Mouse (Mus musculus): ENCODE measurements at regions not wholly inside any gene's neighbourhood (a gene's known extent, or its start where the extent isn't known, plus 50 kb on each side); places are given as distances from the start of the nearest gene placed in this dataset.
"Not testable (repeated sequence)": the region's sequence is repeated elsewhere in the genome, so short reads cannot be mapped to it uniquely, and the experiment has no call there.

GRCm38 (mm10) chr9:104408571-104409294, 71.2 kb upstream of the Acpp start:
- peak; percentile 29 for DNase-seq
- ATAC-seq (ENCODE audit: insufficient read depth), result peak; percentile 53
- Histone ChIP-seq H3K36me3 (ENCODE audit: insufficient read depth) (no peaks in the 10 kb centered on the region), H3K4me2 (peak overlapping the region; percentile 57), H3K27ac (ENCODE audit: low read depth) (no peak overlapping the region), H3K9me3 (ENCODE audit: low read depth, low read length) (no peaks in the 10 kb centered on the region), H3K4me3 (ENCODE audit: low read depth, low read length) (peak overlapping the region; percentile 18), H3K9ac (no peak overlapping the region), H3K4me1 (ENCODE audit: insufficient read depth) (no peaks in the 10 kb centered on the region), H3K27me3 (ENCODE audit: insufficient read depth, low read length) (no peaks in the 10 kb centered on the region)
- 16% methylated on average over 21 of the region's 21 CpGs for WGBS
- TF ChIP-seq CTCF (IDR thresholded peaks at IDR 0.05; ENCODE audit: low read depth), result no peak

GRCm38 (mm10) chr9:104407559-104408376, 70.2 kb upstream of the Acpp start:
- no peaks in the 10 kb centered on the region for H3K4me1 ChIP-seq (ENCODE audit: insufficient read depth)
- H3K27me3 ChIP-seq (ENCODE audit: insufficient read depth, low read length), result no peaks in the 10 kb centered on the region
- ATAC-seq (ENCODE audit: insufficient read depth), result peak; percentile 64
- DNase-seq, result peak; percentile 46
- H3K36me3 ChIP-seq (ENCODE audit: insufficient read depth), result no peaks in the 10 kb centered on the region
- H3K9me3 ChIP-seq (ENCODE audit: low read depth, low read length), result no peaks in the 10 kb centered on the region
- H3K9ac ChIP-seq, result no peak overlapping the region
- WGBS, result 18% methylated on average over 17 of the region's 18 CpGs
- H3K27ac ChIP-seq (ENCODE audit: low read depth), result no peak overlapping the region
- H3K4me3 ChIP-seq (ENCODE audit: low read depth, low read length), result peak overlapping the region; percentile 15; the same call in 1 of the 2 replicates
- no peak for TF ChIP-seq CTCF (IDR thresholded peaks at IDR 0.05; ENCODE audit: low read depth)
- H3K4me2 ChIP-seq, result peak overlapping the region; percentile 57

- 55% methylated on average over 2 of the region's 2 CpGs for WGBS
Observed at GRCm38 (mm10) chr9:104407011-104407410, 69.5 kb upstream of the Acpp start.

GRCm38 (mm10) chr9:104406491-104406890, 68.9 kb upstream of the Acpp start:
- Histone ChIP-seq H3K4me1 (ENCODE audit: insufficient read depth) (no peaks in the 10 kb centered on the region), H3K4me2 (no peak overlapping the region), H3K36me3 (ENCODE audit: insufficient read depth) (no peaks in the 10 kb centered on the region), H3K27ac (ENCODE audit: low read depth) (no peak overlapping the region), H3K9me3 (ENCODE audit: low read depth, low read length) (no peaks in the 10 kb centered on the region), H3K4me3 (ENCODE audit: low read depth, low read length) (no peak overlapping the region), H3K27me3 (ENCODE audit: insufficient read depth, low read length) (no peaks in the 10 kb centered on the region), H3K9ac (no peak overlapping the region)
- WGBS, result 42% methylated on average over 7 of the region's 7 CpGs
- DNase-seq (no peak), ATAC-seq (ENCODE audit: insufficient read depth) (no peak)
- TF ChIP-seq CTCF (IDR thresholded peaks at IDR 0.05; ENCODE audit: low read depth), result no peak

More at GRCm38 (mm10) chr9:104407011-104407410, 69.5 kb upstream of the Acpp start:
- no peaks in the 10 kb centered on the region for H3K36me3 ChIP-seq (ENCODE audit: insufficient read depth)
- no peaks in the 10 kb centered on the region for H3K4me1 ChIP-seq (ENCODE audit: insufficient read depth)
- H3K4me3 ChIP-seq (ENCODE audit: low read depth, low read length), result no peak overlapping the region
- no peak for DNase-seq
- H3K9ac ChIP-seq, result no peak overlapping the region
- no peak for TF ChIP-seq CTCF (IDR thresholded peaks at IDR 0.05; ENCODE audit: low read depth)
- ATAC-seq (ENCODE audit: insufficient read depth), result no peak
- no peaks in the 10 kb centered on the region for H3K27me3 ChIP-seq (ENCODE audit: insufficient read depth, low read length)
- no peak overlapping the region for H3K27ac ChIP-seq (ENCODE audit: low read depth)
- no peak overlapping the region for H3K4me2 ChIP-seq
- no peaks in the 10 kb centered on the region for H3K9me3 ChIP-seq (ENCODE audit: low read depth, low read length)

GRCm38 (mm10) chr9:104403863-104404262, 66.3 kb upstream of the Acpp start:
- WGBS, result 32% methylated on average over 1 of the region's 1 CpGs
- ATAC-seq (ENCODE audit: insufficient read depth) (no peak), DNase-seq (no peak)
- Histone ChIP-seq H3K27ac (ENCODE audit: low read depth) (no peak overlapping the region), H3K4me2 (no peak overlapping the region), H3K4me3 (ENCODE audit: low read depth, low read length) (no peak overlapping the region), H3K9me3 (ENCODE audit: low read depth, low read length) (no peaks in the 10 kb centered on the region), H3K27me3 (ENCODE audit: insufficient read depth, low read length) (no peaks in the 10 kb centered on the region), H3K9ac (no peak overlapping the region), H3K36me3 (ENCODE audit: insufficient read depth) (no peaks in the 10 kb centered on the region), H3K4me1 (ENCODE audit: insufficient read depth) (no peaks in the 10 kb centered on the region)
- no peak for TF ChIP-seq CTCF (IDR thresholded peaks at IDR 0.05; ENCODE audit: low read depth)

GRCm38 (mm10) chr9:104401673-104402072, 64.1 kb upstream of the Acpp start:
- TF ChIP-seq CTCF (IDR thresholded peaks at IDR 0.05; ENCODE audit: low read depth), result no peak
- DNase-seq (no peak), ATAC-seq (ENCODE audit: insufficient read depth) (no peak)
- Histone ChIP-seq H3K9me3 (ENCODE audit: low read depth, low read length) (no peaks in the 10 kb centered on the region), H3K4me3 (ENCODE audit: low read depth, low read length) (no peak overlapping the region), H3K36me3 (ENCODE audit: insufficient read depth) (no peaks in the 10 kb centered on the region), H3K4me2 (no peak overlapping the region), H3K4me1 (ENCODE audit: insufficient read depth) (no peaks in the 10 kb centered on the region), H3K27ac (ENCODE audit: low read depth) (no peak overlapping the region), H3K27me3 (ENCODE audit: insufficient read depth, low read length) (no peaks in the 10 kb centered on the region), H3K9ac (no peak overlapping the region)
- WGBS, result 73% methylated on average over 4 of the region's 4 CpGs

- Histone ChIP-seq H3K27ac (ENCODE audit: low read depth) (no peak overlapping the region), H3K9me3 (ENCODE audit: low read depth, low read length) (no peaks in the 10 kb centered on the region), H3K4me2 (no peak overlapping the region), H3K36me3 (ENCODE audit: insufficient read depth) (no peaks in the 10 kb centered on the region), H3K27me3 (ENCODE audit: insufficient read depth, low read length) (no peaks in the 10 kb centered on the region), H3K9ac (no peak overlapping the region), H3K4me3 (ENCODE audit: low read depth, low read length) (no peak overlapping the region), H3K4me1 (ENCODE audit: insufficient read depth) (no peaks in the 10 kb centered on the region)
- DNase-seq (no peak), ATAC-seq (ENCODE audit: insufficient read depth) (no peak)
- 90% methylated on average over 1 of the region's 1 CpGs for WGBS
- TF ChIP-seq CTCF (IDR thresholded peaks at IDR 0.05; ENCODE audit: low read depth), result no peak
Observed at GRCm38 (mm10) chr9:104399927-104400326, 62.4 kb upstream of the Acpp start.

GRCm38 (mm10) chr9:104398484-104398883, 60.9 kb upstream of the Acpp start:
- H3K9ac ChIP-seq; ATAC-seq (ENCODE audit: insufficient read depth): not testable (repeated sequence)

More at GRCm38 (mm10) chr9:104398484-104398883, 60.9 kb upstream of the Acpp start:
- not testable (repeated sequence) for H3K36me3 ChIP-seq (ENCODE audit: insufficient read depth); H3K27me3 ChIP-seq (ENCODE audit: insufficient read depth, low read length); H3K27ac ChIP-seq (ENCODE audit: low read depth); H3K9me3 ChIP-seq (ENCODE audit: low read depth, low read length); H3K4me2 ChIP-seq; DNase-seq; H3K4me3 ChIP-seq (ENCODE audit: low read depth, low read length); H3K4me1 ChIP-seq (ENCODE audit: insufficient read depth)
- 67% methylated on average over 4 of the region's 4 CpGs for WGBS
